Mouse (Mus musculus) splenic B cell, adult 2 months (primary cell): ENCODE measurements around the gene Ptdss2.

Source experiments
- DNase-seq: peaks from one replicate; pipeline ENCODE4 v3.0.0-alpha.2; 2011; ENCODE audit warnings: low read depth, low spot score
- H3K27me3 ChIP-seq: 2 replicates; pipeline ENCODE4 v1.6.1; 2012; ENCODE audit warnings: mild to moderate bottlenecking, low read length, moderate library complexity, mixed read lengths; ENCODE audit not compliant: control insufficient read depth, poor library complexity, insufficient read depth, severe bottlenecking
- H3K36me3 ChIP-seq: 2 replicates; pipeline ENCODE4 v1.6.1; 2012; ENCODE audit warnings: mild to moderate bottlenecking, low read length, moderate library complexity, mixed read lengths; ENCODE audit not compliant: control insufficient read depth, poor library complexity, insufficient read depth, severe bottlenecking

Ptdss2 gene

DNA sequence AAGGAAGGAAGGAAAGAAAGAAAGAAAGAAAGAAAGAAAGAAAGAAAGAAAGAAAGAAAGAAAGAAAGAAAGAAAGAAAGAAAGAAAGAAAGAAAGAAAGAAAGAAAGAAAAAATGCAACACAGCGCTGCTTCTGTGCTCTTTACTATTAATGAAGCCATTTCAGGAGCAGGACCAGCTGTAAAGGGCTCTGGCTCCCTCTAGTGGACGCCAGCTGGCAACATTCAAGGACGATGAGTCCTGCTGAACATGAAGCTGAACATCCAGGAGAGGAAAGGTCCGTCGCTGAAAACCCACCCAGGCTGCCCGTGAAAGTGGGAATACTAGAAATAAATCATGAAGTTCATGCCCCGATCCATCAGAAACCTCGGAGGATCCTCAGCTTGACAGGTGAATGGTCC lies 54.0 kb downstream of the Ptdss2 start:
- no peaks in the 10 kb centered on the region for H3K27me3 ChIP-seq
- peak; percentile 94 for DNase-seq
- no peaks in the 10 kb centered on the region for H3K36me3 ChIP-seq

DNA sequence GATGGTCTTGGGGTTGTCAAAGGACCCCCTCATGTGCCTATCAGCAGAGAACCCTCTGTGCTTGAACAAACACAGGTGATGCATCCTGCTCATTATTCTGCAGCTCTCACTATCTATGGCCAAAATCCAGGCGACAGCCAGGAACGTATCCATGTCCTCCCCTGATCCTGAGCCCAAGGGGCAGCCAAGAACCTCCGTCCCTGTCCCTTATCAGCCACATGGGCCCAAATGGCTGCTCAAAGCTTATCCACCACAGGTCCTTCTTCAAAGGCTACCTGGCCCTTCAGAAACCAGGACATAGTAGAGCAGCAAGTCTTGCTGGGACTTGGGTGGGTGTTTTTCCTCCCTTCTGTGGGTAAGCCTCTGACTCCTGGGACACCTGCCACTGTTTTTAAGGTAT lies 66.0 kb downstream of the Ptdss2 start:
- Histone ChIP-seq H3K27me3 (no peaks in the 10 kb centered on the region), H3K36me3 (peaks cover 12% of the 10 kb centered on the region)
- DNase-seq, result no peak

DNA sequence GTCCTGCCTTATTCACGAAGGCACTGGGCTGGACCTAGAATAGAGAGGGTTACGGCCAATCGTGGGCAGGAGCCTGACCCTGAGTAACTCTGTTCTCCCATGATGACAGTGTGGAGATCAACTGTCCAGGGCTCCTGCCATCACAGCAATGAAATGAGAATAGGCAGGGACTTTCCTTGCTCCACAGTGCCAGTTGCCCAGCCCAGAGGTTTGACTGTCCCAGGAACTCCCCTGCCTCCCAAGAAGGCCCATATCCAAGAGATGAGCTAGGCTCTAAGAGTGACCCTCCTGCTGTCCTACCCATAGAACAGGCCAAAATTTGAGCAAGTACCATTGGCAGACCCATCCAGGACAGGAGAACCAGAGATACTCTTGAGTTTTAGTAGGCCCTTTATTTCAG lies 66.6 kb downstream of the Ptdss2 start:
- Histone ChIP-seq H3K27me3 (no peaks in the 10 kb centered on the region), H3K36me3 (peaks cover 12% of the 10 kb centered on the region)
- DNase-seq, result no peak

DNA sequence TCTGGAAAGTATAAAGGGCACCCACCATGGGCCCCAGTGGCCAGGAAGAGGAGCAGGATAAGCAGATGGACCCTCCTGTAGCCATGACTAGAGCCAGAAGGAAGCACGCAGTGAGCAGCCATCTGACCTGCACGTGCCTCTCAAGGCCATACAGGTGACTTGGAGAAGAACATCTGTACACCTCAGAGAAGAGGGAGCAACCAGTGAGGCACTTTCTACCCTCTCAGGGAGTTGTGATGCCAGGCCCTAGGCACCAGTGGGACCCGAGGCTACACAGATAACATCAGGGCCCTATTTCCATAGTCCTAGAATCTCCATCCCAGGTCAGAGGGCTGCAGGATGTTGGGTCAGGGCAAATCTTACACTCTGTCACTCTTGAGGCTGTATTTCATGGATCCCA lies 68.0 kb downstream of the Ptdss2 start:
- H3K27me3 ChIP-seq, result no peaks in the 10 kb centered on the region
- DNase-seq, result no peak
- H3K36me3 ChIP-seq, result peaks cover 12% of the 10 kb centered on the region

DNA sequence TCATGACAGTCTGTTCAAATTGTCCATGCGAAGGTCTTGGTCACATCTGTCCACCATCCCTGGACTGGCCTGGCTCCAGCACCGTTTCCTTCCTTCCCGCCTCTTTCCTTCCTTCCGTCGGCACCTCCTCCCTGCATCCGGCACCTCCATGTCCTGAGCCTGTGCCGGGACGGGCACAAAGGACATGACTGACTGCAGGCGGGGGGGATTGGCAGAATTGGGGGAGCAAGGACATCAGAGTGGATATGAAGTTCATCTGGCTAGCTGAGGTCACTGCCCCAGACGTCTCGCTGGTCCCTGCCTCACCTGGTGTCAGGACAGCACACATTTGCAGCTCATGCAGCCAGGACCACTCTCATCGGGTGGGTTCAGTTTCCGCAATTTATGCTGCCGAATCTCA lies 68.9 kb downstream of the Ptdss2 start:
- no peaks in the 10 kb centered on the region for H3K27me3 ChIP-seq

DNA sequence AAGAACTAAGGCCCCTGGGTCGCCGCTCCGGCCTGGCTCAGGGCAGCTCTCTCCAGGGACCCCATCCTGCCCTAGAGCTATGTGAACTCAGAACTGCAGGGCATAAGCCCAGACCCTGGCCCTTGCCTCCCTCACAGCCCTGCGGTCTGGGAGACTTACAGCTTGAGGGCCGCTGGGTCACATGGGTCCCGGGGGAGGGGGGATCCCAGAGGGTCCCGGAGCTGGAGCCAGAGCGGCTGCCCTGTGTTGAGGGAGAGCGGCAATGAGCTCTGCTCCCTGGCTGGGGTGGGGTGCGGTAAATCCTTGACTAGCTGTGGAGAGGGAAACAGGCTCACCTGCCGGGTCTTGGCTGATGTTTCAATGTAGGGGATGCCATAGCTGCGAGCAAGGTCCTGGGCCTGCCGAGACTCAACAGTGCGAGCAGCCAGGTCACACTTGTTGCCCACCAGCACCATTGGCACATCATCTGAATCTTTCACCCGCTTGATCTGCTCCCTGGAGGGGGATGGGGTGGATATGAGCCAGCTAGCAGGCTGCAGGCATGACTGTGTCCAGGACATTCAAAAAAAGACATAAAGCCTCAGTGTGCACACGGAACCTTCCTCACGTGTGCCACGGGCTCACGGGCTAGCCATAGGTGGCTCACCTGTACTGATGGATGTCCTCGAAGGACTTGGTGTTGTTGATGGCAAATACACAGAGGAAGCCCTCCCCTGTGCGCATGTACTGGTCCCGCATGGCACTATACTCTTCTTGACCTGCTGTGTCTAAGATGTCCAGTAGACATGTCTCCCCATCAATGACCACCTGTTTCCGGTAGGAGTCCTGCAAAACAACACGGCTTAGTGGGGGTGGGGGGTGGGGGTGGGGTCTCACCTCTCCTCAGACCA lies 69.9 kb downstream of the Ptdss2 start:
- H3K36me3 ChIP-seq, result peaks cover 12% of the 10 kb centered on the region
- no peaks in the 10 kb centered on the region for H3K27me3 ChIP-seq
- DNase-seq, result no peak

More for the DNA sequence above, 68.9 kb downstream of the Ptdss2 start:
- no peak for DNase-seq
- H3K36me3 ChIP-seq, result peaks cover 12% of the 10 kb centered on the region

DNA sequence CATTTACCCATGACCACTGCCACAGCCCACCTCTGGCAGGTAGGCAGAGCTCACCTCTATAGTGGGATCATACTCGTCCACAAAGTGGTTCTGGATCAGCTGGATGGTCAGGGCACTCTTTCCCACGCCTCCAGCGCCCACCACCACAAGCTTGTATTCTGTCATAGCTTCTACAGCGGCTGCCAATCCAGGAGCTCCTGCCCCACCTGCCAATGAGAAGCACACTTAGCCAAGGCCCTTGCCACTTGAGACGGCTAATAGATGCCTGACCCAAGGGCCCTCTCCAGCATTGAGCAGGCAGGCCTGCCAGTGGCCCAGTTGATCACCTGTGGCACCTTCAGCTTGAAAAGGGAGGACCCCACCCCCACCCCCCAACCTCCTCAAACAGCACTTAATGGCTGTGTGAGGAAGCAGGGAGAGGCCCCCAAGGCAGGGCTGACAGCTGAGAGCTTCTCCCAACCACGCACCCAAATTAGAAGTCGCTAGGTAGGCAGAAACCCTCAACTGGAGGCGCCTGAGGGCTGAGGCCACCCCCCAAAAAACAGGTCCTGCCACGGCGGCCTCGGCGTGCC lies 70.7 kb downstream of the Ptdss2 start:
- H3K36me3 ChIP-seq, result peaks cover 12% of the 10 kb centered on the region
- no peaks in the 10 kb centered on the region for H3K27me3 ChIP-seq
- DNase-seq, result no peak

DNA sequence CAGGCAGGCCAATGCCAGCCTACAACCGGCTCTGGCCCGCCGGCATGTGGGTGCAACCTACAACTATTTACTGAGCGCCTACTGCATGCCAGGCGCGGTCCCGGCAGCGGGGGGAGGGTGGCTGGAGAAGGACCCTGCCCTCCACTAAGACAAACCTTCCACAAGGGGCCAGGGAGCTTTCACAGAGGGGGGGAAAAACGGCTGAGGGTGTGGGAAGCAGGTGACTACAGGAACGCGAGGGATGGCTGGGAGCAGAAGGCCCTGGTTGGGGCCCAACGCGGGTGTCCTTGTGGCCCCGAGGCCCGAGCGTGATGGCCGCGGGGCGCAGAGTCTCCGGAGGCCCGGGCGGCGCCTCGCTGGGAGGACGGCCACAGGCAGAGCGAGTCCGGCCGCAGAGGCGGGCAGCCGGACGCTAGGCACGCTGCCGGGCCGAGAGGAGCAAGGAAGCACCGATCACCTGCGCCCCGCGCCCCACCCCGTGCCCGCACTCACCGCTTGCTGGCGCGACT lies 71.2 kb downstream of the Ptdss2 start:
- peaks cover 12% of the 10 kb centered on the region for H3K36me3 ChIP-seq
- DNase-seq, result no peak
- H3K27me3 ChIP-seq, result no peaks in the 10 kb centered on the region

DNA sequence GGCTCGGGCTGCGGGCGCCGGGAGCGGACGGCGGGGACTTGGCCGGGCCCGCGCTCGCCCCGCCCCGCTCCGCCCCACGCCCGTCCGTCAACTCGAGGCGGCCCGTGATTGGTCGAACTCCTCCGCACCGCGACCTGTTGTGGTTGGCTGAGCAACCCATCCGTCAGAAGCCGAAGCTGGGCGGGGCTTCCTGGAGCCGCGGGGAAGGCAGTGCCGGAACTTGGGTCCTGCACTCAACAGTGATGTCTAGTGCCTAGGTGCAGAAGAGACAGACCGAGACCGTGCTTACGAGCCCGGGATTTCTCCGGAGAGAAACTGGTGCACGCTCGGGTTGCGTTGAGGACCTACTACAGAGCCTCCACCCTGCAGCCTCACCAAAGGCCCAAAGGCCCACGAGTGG lies 71.8 kb downstream of the Ptdss2 start, which contains the start of the genes Hras and Lrrc56:
Gene Hras, minus strand, starts transcription at position 58 of the 400 bp plus-strand sequence.
Gene Lrrc56, plus strand, starts transcription at position 210 of the 400 bp plus-strand sequence.
- Histone ChIP-seq H3K36me3 (peaks cover 12% of the 10 kb centered on the region), H3K27me3 (no peaks in the 10 kb centered on the region)
- DNase-seq, result peak; percentile 99

DNA sequence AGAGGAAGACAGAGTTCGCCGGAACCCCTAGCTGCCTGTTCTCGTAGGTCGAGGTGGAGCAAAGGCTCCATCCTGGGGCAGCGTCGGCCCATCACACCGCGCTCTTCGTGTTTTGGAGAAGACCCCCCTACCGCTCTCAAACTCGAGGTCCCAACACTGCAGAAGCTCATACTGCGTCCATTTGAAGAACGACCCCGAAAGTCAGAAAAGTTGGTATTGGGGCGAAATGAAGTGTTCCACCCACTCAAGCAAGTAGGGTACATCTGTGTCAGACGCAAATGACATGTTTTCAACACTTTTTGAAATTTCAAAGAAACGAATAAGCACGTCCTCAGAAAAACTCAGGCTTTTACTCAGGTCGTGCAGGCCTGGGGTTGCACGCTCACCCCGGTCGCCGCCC lies 72.2 kb downstream of the Ptdss2 start:
- no peak for DNase-seq
- no peaks in the 10 kb centered on the region for H3K27me3 ChIP-seq
- H3K36me3 ChIP-seq, result peaks cover 12% of the 10 kb centered on the region

DNA sequence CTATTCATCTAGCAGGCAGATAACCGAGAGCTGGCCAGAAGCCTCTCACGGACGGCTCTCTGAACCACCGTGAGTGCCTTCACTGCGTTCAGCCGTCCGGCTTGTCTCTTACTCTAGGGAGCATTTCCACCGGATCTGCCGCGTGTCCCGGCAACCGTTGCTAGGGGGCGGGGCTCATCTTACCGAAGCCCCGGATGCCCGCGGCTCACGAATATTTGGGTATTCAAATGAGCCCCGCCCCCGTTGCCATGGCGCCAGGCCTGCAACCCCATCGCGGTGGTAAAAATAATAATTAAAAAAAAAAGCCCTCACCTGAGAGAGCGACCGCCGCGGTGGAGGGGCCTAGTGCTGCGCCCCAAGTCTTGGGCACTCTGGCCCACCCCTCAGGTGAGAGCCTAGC lies 72.6 kb downstream of the Ptdss2 start:
- peak; percentile 97 for DNase-seq
- peaks cover 12% of the 10 kb centered on the region for H3K36me3 ChIP-seq
- no peaks in the 10 kb centered on the region for H3K27me3 ChIP-seq

DNA sequence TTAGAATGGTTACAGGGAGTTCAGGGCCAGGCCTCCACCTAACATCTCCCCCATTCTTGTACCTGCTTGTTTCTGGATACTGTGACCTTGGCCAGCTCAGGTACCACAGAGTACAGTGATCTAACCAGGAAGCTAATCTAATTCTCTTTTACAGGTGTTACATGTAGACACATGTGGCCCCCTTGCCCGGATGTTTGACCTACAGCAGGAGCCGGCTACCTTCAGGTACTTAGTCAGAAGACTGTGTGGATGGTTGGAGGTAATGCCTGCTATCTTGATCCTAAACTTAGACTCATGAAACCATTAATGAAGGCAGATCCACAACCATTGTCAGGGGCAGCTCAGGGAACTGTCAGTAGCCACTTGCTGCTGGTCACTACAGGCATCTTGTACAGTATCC lies 73.6 kb downstream of the Ptdss2 start:
- no peak for DNase-seq
- no peaks in the 10 kb centered on the region for H3K27me3 ChIP-seq
- peaks cover 8% of the 10 kb centered on the region for H3K36me3 ChIP-seq

DNA sequence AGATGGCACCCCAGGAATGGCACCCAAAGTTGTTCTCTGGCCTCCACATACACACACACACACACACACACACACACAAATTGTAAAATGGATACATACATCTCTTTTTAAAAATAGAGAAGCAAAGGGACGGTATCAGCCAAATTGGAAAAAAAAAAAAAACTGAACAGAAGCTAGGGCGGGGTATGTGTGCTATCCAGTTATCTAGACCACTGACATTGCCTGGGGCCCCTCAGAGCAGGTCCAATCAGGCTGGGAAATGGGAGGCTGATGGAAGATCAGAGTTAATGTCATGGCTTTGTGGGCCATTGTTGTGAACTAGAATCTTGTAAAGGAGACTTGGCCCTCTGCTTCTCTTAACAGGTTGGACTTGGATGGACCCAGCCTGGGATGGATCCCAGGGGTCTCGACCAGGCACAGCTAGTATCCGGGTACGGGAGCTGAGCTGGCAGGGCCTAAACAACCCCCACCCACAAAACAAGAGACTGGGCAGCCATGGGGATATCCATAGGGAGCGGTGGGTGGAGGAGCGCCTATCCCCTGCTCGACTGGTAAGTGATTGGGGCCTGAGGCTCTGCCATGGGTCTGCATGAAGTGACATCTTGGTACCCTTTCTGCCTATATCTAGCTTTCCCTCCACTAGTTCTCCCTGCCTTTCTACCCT lies 74.6 kb downstream of the Ptdss2 start:
- H3K36me3 ChIP-seq, result 0 out of 2 replicates have a peak, but pooled peaks cover 1% of the 10 kb centered on the region
- no peaks in the 10 kb centered on the region for H3K27me3 ChIP-seq
- no peak for DNase-seq

DNA sequence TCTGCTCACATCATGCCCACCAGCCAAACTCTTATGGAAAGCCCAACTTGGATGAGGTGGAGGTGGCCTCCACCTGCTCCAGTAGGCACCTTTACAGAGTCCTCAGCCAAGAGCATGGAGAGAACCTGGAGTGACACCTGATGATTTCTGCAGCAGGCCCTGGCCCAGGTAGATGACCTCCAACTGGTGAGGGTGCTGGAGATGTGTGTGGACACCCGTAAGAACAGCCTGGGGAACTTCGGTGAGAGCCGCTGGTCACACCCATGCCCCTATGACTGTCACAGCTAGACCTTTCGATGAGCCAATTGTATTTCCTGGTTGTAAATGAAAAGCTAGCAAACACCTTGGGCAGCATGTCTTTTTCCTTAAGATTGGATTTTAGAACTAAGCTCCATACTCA lies 75.9 kb downstream of the Ptdss2 start:
- DNase-seq, result no peak
- H3K27me3 ChIP-seq, result no peaks in the 10 kb centered on the region
- H3K36me3 ChIP-seq, result no peaks in the 10 kb centered on the region

DNA sequence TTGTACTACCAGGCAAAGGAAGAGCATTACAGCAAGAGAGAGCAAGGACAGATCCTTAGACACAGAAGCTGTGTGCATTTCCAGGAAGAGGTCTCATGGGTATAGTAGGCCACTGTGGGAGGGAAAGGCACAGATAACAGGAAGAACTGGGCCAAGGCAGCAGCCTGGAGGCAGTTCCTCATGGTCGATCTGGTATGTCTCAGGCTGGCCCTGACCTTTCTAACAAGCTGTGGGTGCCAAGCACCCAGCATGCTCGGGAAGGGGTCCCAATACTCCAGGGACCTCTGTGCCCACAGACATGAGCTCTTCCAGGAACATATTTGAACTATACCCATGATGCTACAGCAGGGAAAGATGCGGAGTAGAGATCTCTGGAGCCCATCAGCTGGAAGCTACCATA lies 82.4 kb downstream of the Ptdss2 start:
- no peak for DNase-seq
- H3K36me3 ChIP-seq, result no peaks in the 10 kb centered on the region

More for the DNA sequence above, 82.4 kb downstream of the Ptdss2 start:
- H3K27me3 ChIP-seq, result no peaks in the 10 kb centered on the region
